Mouse (Mus musculus) midbrain, postnatal 0 days (tissue): Measurements from ENCODE around the gene Olfr222. TPM values are rescaled to one million over a fixed set of nuclear protein-coding genes. Genes with fewer than 3 reads are reported as not detected.

Experiments used
- ATAC-seq: fragments of 200-750 bp; cut with Nextera tagmentation; 2 replicates; pipeline ENCODE4 v1.8.0; 2017; ENCODE audit warnings: moderate number of reproducible peaks, mild to moderate bottlenecking, moderate TSS enrichment, moderate library complexity; ENCODE audit not compliant: low FRiP score
- DNase-seq: peaks from one replicate; pipeline ENCODE4 v3.0.0-alpha.2; 2015; ENCODE audit warnings: low spot score
- H3K27ac ChIP-seq: fragments of 300-500 bp; sonication (generic); 2 replicates; pipeline ENCODE4 v1.5.1; 2014; ENCODE audit warnings: low read depth, mild to moderate bottlenecking, low read length, mixed read lengths
- H3K27me3 ChIP-seq: fragments of 300-500 bp; sonication (generic); 2 replicates; pipeline ENCODE4 v1.6.1; 2014; ENCODE audit warnings: low read length, control low read depth, mixed read lengths; ENCODE audit not compliant: insufficient read depth
- H3K36me3 ChIP-seq: fragments of 300-500 bp; sonication (generic); 2 replicates; pipeline ENCODE4 v1.6.1; 2014; ENCODE audit warnings: low read length, control low read depth, mixed read lengths; ENCODE audit not compliant: insufficient read depth
- H3K4me1 ChIP-seq: fragments of 300-500 bp; sonication (generic); 2 replicates; pipeline ENCODE4 v1.6.1; 2014; ENCODE audit warnings: mild to moderate bottlenecking, control low read depth, antibody characterized with exemption, low read length, mixed read lengths; ENCODE audit not compliant: insufficient read depth
- H3K4me2 ChIP-seq: fragments of 300-500 bp; sonication (generic); 2 replicates; pipeline ENCODE4 v1.6.1; 2014; ENCODE audit warnings: low read depth, mild to moderate bottlenecking, low read length, mixed read lengths; ENCODE audit not compliant: poor library complexity, severe bottlenecking
- H3K4me3 ChIP-seq: fragments of 300-500 bp; sonication (generic); 2 replicates; pipeline ENCODE4 v1.5.1; 2014; ENCODE audit warnings: low read depth, mild to moderate bottlenecking, low read length, moderate library complexity
- H3K9ac ChIP-seq: fragments of 300-500 bp; sonication (generic); replicated peaks from 2 replicates; pipeline ENCODE4 v1.6.1; 2014; ENCODE audit warnings: mild to moderate bottlenecking, low read length, moderate library complexity, mixed read lengths; ENCODE audit not compliant: poor library complexity, severe bottlenecking
- H3K9me3 ChIP-seq: fragments of 300-500 bp; sonication (generic); 2 replicates; pipeline ENCODE4 v1.6.1; 2016; ENCODE audit warnings: low read length, control low read depth
- CTCF ChIP-seq: IDR thresholded peaks from 2 replicates; pipeline ENCODE4 v1.5.1; 2016; ENCODE audit warnings: antibody characterized with exemption, mild to moderate bottlenecking
- WGBS: fragments of 180-500 bp; shearing (Covaris S2); extraction: QIAGEN DNeasy Blood & Tissue Kit; methylation state at CpG from one replicate; pipeline ENCODE4 v1.1.7; 2014; 5-methylcytosine and 5-hydroxymethylcytosine counted together
- polyA plus RNA-seq: library from polyadenylated mRNA; unstranded; fragments of >200 nt; fragmentation: Nextera tagmentation; extraction: Ambion mirVana; gene quantifications from 2 replicates; pipeline ENCODE4 v1.2.1, GENCODE M21; 2015
- total RNA-seq: library from RNA; depleted of rRNA; stranded (reverse); fragments of >200 nt; gene quantifications from 2 replicates; pipeline ENCODE4 v1.2.3, GENCODE M21; 2014

Olfr222 gene
- total and polyA plus RNA-seq, 2 experiments from 2014 or later, result not detected

DNA sequence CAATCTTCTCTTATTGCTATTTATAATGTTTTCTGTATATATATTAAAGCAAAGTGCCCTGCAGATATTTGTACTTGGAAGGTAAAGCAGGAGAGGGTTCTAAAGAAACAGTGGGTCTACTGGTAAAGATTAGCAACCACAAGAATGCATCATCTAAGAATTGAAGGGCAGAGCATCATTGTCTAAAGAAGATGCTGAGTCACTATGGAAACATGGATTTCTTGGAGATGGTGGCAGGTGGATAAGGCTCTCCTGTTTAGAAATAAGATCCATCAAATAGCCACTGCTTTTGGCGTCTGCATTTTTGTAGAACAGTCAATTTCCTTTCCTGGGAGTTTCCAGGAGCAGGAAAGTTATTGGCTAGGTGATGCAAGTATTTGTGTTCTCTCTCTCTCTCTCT is 26.3 kb upstream of the Olfr222 start:
- DNase-seq (no peak), ATAC-seq (no peak)
- Histone ChIP-seq H3K4me2 (no peak overlapping the region), H3K27me3 (no peaks in the 10 kb centered on the region), H3K9ac (no peak overlapping the region), H3K4me1 (no peaks in the 10 kb centered on the region), H3K4me3 (no peak overlapping the region), H3K27ac (no peak overlapping the region), H3K36me3 (no peaks in the 10 kb centered on the region), H3K9me3 (no peaks in the 10 kb centered on the region)
- no peak for TF ChIP-seq CTCF
- WGBS, result 67% methylated on average over 1 of the region's 1 CpGs

DNA sequence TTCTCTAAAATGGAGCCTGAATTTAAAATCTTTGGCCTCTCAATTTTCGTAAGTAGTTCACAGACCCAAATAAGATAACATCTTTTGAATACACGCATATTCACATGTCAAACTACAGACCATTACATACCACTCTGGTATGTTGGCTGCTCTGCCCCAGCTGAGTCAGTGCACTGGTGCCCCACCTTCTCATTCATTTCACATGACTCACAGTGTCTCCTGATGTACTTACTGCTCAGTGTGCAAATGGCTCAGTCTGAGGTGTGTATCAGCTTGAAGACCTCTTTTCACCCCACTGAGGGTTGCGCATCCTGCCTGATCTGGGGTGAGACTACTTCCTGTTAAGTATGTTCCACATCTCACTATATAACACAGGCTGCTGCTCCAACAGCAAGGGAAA is 24.8 kb upstream of the Olfr222 start:
- Histone ChIP-seq H3K9me3 (no peaks in the 10 kb centered on the region), H3K27ac (no peak overlapping the region), H3K27me3 (no peaks in the 10 kb centered on the region), H3K4me3 (no peak overlapping the region), H3K4me2 (no peak overlapping the region), H3K4me1 (no peaks in the 10 kb centered on the region), H3K36me3 (no peaks in the 10 kb centered on the region), H3K9ac (no peak overlapping the region)
- no peak for ATAC-seq
- WGBS, result 92% methylated on average over 3 of the region's 3 CpGs
- no peak for DNase-seq
- no peak for TF ChIP-seq CTCF

DNA sequence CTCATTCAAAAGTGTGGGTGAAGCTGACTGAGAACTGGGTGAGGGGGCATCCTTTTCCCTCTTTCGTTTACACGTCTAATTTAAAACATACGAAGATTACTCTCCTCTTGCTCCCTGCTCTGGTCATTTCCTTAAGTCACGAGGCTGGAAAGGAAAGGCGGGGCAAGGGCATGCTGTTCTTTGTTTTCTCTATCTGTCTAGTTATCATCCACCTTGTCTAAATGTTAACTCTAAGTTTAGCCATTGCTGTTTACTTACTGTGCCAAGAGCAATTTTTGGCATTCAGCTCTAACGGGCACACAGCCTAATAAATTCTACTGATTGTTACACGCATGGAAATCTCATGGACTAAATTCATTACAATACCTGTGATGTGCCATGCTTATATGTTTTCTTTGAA is 23.2 kb upstream of the Olfr222 start:
- Histone ChIP-seq H3K4me2 (no peak overlapping the region), H3K4me1 (no peaks in the 10 kb centered on the region), H3K4me3 (no peak overlapping the region), H3K27me3 (no peaks in the 10 kb centered on the region), H3K36me3 (no peaks in the 10 kb centered on the region), H3K9me3 (no peaks in the 10 kb centered on the region), H3K27ac (no peak overlapping the region), H3K9ac (no peak overlapping the region)
- DNase-seq (no peak), ATAC-seq (no peak)
- TF ChIP-seq CTCF, result no peak
- 79% methylated on average over 7 of the region's 7 CpGs for WGBS

DNA sequence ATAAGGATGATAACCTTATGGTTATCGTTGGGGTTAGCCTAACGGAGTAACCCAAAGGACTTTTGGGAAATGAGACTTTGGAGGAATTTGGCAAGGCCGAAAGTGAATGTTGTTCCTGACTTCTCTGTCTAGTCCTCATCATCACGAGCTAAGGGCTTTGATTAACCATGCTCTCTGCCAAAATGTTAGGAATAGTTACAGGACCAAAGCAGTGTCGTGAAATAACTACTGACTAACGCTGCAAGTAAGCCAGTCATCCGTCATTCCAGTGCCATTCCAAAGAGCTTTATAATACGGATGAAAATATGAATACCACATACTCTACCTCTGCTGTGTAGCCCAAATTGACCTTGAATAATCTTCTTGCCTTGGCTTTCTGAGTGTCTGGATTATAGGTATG is 20.9 kb upstream of the Olfr222 start:
- Histone ChIP-seq H3K27ac (no peak overlapping the region), H3K4me2 (no peak overlapping the region), H3K9me3 (no peaks in the 10 kb centered on the region), H3K36me3 (no peaks in the 10 kb centered on the region), H3K9ac (no peak overlapping the region), H3K4me3 (no peak overlapping the region), H3K27me3 (no peaks in the 10 kb centered on the region), H3K4me1 (no peaks in the 10 kb centered on the region)
- WGBS, result 86% methylated on average over 8 of the region's 8 CpGs
- TF ChIP-seq CTCF, result no peak
- ATAC-seq (no peak), DNase-seq (no peak)

DNA sequence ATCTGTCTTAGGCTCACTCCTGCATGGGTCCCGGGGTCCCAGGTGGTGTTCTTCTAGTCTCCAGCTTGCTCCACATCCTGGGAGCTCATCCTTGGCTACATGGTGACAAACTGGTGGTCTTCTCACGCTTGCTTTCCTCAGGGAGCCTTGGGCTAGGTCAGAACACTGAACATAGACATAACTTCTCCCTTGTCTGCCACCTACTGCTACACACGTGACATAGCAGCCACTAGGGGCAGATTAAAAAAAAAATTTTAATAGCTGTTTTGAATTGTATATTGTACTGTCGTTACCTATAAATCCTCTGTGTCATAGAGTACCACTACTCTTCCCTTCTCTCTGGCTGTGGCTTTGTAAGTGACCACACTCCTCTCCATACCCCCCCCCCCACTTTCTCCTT is 20.1 kb upstream of the Olfr222 start:
- no peaks in the 10 kb centered on the region for H3K4me1 ChIP-seq
- H3K9ac ChIP-seq, result no peak overlapping the region
- no peak overlapping the region for H3K4me3 ChIP-seq
- no peak overlapping the region for H3K27ac ChIP-seq
- no peaks in the 10 kb centered on the region for H3K36me3 ChIP-seq
- TF ChIP-seq CTCF, result peak; percentile 35
- H3K4me2 ChIP-seq, result no peak overlapping the region
- no peaks in the 10 kb centered on the region for H3K9me3 ChIP-seq
- ATAC-seq (no peak), DNase-seq (no peak)
- no peaks in the 10 kb centered on the region for H3K27me3 ChIP-seq
- 43% methylated on average over 4 of the region's 4 CpGs for WGBS

DNA sequence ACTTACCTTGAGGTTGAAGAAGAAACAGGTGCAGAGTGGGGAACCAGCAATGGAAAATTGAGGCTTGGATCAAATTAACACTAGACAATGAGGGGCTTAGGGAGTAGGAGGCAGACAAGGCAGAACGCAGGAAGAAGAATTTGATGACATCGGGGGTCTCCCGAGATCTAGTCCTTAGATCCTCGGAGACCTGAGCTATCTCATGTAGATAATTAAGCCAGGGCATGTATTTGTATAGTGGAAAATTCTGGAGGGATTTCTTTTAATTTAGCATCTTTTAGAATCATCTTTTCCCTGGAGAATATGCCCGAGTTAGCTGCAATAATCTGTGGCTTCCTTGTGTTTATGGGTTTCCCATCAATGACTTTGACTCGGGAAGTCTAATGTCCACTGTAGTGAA is 17.2 kb upstream of the Olfr222 start, which contains the start of gene Olfr223:
TSS of gene Olfr223 (minus strand) at position 101 of the 400 bp plus-strand sequence.
- 74% methylated on average over 6 of the region's 6 CpGs for WGBS
- no peak for DNase-seq
- Histone ChIP-seq H3K4me1 (no peaks in the 10 kb centered on the region), H3K27me3 (no peaks in the 10 kb centered on the region), H3K4me3 (no peak within 1 kb of the TSS), H3K36me3 (no peaks in the 10 kb centered on the region), H3K9ac (no peak within 1 kb of the TSS), H3K27ac (no peak within 1 kb of the TSS), H3K9me3 (no peaks in the 10 kb centered on the region), H3K4me2 (no peak within 1 kb of the TSS)
- no peak for TF ChIP-seq CTCF
- no peak for ATAC-seq
